Mouse (Mus musculus) layer of hippocampus, adult 11-12 months (tissue): Measurements from ENCODE around the gene Cfap298.

Experiments
- DNase-seq: peaks from one replicate; pipeline ENCODE4 v3.0.0; 2022; ENCODE audit warnings: low spot score

Gene Cfap298

DNA sequence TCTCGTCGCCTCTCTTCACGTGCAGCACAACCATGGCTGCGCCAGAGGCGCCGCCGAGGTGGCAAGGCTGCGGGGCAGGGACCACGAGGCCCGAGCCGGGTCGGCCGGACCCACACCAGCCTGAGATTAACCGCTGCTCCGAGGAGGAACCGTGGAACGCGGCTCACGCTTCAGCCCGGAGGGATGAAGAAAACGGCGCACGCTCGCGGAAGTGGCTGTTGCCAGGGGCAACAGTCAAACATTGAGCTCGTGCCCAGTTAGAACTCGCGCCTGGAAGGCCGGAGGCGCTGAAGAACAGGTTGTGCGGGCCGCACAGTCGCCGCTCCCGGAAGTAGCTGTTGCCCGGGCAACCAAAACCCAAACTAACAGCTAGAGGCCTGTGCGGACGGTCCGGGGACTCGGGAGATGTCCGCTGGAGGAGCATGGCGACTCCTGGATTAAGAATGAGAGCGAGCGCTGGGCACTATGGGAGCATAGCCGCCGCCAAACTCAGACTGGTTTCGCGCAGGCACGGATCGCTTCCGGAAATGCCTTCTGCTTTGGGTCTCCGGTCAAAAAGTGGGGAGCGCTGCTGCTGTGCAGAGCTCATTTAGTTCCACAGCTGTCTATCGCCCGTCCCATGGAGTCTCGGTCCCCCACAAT lies at the start of gene Cfap298:
Cfap298 (minus strand) TSS at position 428 of the 642 bp plus-strand sequence.
- DNase-seq: peak; percentile 91

DNA sequence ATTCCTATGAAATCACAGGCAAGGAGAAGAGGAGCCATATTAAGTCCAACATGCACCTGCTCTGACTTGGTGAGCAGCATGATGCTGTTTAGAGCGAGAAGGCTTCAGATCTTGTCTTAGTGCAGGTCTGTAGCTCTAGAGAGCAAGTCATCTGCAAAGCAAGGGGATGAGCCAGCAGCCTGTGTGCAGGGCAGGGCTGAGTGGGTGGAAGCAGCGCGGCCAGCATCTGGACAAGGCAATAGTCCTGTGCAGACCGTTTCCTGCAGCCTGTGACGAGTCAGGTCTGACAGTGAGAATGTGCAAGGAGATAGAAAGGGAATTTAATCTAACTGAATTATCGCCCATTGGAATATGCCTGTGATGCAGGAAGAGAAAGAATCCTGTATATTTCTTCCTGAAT lies 36.1 kb upstream of the Cfap298 start:
- no peak for DNase-seq

DNA sequence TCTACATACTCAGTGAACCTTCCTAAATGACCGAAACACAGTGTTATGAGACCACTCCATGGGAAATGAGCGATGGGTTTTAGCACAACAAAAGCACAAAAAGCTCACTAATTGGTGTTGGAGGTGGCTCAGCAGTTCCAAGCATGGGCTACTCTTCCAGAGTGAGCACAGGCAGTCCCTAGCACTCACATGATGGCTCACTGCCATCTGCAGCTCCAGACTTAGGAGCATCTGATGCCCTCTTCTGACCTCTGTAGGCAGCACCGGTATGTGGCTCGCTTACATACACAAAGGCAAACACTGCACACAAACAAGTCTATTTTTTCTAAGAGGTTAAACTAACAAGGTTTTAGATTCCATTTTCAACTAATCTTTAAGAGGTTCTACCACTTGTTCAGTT lies 31.3 kb upstream of the Cfap298 start:
- DNase-seq: no peak

DNA sequence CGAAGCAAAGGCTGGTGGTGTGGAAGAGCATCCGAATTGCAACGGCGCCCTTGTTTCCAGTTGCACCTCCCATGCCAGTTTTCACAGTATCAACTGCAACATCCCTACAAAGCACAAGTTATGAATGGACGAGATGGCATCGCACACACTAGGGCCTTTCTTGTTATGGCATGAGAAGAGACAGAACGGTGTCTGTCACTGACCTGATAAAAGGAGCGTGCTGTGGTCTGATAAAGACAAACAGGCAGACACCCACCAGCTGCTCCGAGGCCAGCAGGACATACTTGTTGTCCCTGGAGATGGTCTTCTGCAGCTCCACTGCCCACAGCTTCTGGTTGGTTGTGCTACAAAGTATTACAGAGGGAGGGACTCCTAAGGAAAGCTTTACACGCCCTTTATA lies 29.4 kb upstream of the Cfap298 start:
- no peak for DNase-seq

DNA sequence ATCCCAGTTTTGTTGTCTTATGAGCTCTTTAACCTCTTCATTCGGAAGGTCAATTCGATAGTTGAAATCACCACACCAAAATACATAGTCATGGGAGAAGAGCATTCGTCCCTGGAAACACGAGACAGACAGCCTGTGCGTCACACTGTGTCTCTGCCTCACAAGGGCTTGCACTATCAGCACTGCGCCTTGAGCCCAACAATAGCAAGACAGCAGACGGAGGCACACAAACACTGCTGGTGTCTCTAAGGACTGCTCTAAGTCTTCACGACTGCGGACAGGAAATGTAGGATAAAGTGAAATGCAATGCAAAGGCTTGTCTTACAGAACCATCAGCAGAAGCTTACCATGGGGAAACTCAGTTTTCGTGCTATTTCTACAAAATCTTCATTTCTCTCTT lies 29.0 kb upstream of the Cfap298 start:
- DNase-seq: no peak

DNA sequence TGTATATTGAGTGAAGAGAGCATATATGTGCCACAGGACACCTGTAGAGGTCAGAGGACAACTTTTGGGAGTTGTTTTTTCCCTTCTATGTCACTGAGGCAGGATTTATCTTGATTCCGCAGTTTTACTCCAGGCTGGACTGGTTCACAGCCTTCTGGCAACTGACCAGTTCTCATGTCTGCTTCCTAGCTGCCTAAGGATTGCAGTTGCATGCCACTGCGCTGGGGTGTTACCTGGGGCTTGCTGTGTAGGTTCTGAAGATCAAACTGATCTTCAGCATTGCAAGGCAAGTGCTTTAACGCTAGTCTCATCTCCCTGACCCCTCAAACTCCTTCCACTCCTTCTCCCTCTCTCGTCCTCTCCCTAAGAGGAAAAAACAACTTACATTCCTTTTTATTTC lies 28.3 kb upstream of the Cfap298 start:
- no peak for DNase-seq

DNA sequence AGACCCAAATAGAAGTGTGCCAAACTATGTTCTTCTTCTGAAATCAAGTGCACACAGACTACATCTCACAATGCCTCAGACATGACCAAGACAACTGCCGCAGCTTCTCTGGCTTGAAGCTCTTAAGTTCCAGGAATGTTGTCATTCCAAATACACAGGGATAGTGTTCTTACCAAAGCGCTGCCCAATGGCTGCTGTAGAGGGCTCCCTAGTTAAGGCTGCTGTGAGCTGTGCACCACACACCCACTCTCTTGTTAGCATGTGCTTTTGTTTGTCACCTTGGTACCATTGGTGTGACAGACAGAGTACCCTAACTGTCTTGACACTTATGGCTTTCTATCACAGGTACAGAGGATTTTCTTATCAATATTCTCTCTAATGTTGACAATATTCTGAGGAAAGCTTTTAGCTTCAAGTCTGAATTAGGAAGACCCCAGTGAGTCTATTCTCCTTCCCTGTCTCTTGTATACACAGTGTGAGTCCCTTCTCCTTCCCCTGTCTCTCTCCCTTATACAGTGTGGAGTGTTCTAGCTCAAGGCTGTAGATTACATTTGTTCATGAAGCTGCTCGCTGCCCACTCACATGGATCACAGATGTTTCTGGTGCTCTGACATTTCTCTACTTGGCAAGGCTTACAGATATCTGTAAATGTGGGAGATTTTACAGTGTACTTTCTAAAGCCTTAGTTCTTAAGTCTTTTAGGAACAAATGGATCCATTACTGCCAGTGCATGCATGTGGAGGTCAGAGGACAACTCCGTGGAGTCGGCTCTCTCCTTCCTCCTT lies 23.6 kb upstream of the Cfap298 start:
- peak; percentile 61 for DNase-seq

DNA sequence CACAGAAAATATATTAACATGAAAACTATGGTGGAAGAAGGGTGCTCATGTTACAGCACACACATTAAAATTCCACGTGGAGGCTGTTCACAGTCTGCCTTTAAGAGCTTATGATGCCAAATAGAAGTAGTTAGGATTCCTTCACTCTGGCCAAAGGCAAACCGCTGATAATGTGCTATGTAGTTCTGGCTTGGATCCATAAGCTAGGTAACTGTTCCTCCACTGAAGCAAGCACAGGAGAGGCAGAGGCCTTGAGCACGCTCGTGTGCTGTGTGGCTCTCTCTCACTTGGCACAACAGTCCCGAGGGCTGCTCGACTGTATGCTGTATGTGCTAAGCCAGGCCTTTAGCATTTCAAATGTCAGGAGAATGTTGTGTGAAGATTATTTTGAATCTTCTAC lies 20.6 kb upstream of the Cfap298 start:
- DNase-seq: no peak

DNA sequence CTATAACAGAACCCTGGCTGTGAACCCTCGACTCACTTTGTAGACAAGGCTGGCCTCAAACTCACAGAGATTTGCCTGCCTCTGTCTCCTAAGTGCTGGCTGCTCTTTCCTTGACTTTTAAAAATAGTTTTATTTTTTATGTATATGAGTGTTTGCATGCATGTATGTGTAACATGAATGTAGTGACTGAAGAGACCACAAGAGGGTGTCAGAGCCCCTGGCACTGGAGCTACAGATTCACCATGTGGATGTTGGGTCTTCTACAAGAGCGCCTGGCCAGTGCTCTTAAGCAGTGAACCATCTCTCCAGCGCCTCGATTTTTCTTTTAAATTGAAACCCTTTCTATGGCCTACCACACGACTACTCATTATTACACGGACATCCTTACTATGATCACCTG lies 18.9 kb upstream of the Cfap298 start:
- DNase-seq: no peak

DNA sequence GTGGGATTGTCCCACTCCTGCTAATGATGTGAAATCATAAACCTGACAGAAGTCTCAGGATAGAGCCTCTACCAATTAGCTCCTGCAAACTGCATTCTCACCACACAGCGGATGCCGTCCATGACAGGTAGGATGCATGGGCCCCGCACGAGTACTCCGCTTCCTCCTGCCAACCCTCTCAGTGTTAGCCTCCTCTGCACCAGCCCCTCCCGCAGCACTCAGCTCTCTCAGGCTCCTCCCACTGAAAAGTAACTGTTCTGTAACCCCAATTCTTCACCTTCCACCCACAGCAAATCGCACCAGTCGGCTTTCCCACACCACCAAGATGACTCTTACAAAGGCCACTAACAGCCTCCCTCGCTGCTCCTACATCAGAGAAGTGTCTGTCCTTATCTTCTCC lies 18.2 kb upstream of the Cfap298 start:
- DNase-seq: no peak

DNA sequence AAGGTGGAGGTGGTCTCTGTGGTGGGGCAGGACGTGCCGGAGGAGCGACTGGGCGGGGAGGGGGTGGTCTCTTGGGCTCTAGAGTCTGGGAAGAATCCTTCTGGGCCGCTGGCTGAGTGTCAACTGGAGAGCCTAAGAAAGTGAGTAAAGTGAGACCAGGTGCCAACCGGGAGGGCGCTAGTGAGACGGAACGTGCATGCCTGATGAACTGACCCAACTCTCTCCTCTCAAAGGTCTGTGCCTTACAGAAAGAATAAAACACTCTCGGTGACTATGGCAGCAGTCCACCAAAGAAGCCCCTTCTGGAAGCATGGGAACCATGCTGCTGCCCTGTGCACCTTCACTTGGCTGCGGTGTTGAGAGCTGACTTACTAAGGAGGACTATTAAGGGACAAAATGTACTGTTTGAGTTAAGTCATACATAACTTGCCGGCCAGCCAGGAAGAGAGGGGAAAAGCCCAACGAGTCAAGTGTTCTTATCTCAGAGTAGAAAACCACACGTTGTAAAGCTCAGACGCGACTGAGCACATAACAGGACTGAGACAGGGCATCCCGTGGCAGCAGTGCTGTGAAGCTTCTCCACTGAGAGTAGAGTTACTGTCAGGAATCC lies 15.5 kb upstream of the Cfap298 start:
- no peak for DNase-seq

DNA sequence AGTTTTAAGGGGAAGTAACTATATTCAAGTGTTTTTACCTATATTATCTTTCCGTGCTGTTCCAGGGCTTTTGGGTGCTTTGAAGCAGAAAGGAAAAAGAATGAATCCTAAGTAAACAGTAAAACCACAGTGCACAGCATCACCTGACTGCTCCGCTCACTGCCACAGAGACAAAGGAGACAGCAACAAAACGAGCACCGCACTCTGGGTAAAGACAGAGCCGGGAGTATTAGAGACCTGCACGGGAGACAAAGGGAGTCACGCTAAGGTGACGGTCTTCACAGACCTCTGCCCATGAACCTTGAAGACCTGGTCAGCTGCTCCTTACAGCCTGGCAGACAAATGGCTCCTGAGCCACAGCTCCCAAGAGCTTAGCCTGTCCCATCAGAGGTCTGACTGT lies 12.1 kb upstream of the Cfap298 start:
- DNase-seq: no peak

DNA sequence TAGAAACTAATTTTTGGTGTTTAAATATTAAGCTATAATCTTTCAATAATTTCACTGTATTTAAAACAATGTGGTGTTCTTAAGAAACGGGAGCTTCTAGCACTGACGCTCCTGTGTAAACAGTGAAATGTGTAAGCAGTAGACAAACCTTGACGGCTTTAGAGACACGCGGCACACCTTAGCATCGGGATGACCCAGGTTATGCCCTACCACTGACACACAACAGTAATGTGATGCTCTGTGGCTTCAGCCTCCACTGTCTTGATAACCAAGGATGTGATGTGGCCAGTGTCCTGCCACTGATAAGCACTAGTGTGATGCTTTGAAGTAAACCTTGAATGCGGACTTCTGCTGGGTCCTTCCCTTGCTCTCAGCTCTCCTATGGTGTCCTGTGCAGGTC lies 6.3 kb upstream of the Cfap298 start:
- no peak for DNase-seq

DNA sequence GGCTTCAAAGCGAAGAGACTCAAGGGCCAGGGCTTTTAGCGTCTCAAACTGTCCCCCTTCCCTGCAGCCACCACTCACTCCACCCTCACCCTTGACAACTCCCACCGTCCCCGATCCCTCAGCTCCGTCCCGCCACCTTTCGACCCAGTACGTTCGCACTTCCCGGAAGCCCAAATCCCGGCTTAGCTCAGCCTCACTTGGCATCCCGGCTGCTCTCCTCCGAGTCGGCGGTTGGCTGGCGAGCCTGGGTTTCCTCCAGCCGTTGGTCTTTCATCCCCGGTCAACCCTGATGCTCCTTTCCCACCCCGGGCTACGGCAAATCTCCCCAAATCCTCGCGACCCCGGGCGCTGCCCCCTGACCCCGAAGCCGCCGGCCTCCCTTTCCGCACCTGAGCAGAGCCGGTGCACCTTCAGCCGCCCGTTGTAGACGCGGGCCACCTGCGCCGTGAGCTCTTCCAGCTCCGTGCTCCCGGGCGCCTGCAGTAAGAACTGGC lies 674 bp downstream of the Cfap298 start:
- DNase-seq: no peak

DNA sequence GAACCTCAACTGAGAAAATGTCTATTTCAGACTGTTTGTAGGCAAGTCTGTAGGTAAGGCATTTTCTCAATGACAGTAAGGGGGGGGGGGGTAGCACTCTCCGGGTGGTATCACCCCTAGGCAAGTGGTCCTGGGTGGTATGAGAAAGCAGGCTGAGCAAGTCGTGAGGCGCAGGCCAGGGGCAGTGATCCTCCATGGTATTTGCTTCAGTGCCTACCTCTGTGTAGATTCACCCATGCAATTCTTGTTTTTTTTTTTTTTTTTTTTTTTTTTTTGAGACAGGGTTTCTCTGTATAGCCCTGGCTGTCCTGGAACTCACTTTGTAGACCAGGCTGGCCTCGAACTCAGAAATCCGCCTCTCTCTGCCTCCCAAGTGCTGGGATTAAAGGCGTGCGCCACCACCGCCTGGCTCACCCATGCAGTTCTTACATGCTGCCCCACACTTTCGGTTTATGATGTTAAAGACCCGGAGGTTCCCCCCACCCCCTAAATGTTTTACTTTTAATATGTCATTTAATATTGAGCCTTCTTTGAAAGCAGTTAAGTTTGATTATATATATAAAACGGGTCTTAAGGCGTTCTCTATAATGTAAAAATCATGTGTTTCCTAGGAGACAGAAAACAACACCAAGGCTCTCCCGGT lies 1.3 kb downstream of the Cfap298 start:
- DNase-seq: no peak

DNA sequence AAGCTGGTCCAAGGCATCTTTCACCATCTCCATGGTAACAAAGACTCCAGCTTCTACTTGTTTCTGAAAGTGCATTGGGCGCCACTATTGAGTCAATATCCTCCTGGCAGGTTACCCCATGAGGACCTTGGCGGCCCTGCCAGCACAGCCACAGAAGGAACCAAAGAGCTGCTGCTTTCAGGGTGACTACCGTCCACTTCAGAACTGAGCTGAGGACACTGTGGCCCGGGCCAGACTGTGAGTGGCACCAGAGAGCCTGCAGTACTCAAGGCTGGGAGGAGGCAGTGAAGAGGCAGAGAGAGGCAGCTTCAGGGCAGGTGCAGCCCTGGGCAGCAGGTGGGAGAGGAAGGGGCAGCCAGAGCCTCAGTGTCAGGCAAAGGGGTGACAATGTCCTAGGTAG lies 7.5 kb downstream of the Cfap298 start:
- DNase-seq: no peak

DNA sequence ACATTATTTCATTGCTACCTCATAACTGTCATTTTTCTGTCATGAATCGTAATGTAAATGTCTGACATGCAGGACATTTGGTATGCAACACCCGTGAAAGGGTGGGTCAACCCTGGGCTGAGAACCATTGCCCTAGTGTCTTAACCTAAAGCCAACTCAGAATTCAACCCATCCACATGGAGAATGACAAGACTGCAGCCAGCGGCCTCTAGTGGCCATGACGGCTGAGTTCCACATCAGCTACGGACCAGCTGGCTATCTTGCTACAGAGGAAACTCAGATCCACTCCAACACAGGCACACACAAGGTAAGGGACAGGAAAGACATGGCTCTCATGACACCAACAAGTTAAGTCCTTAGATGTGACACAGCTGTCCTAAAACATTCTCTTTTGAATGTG lies 9.5 kb downstream of the Cfap298 start:
- DNase-seq: peak; percentile 77

DNA sequence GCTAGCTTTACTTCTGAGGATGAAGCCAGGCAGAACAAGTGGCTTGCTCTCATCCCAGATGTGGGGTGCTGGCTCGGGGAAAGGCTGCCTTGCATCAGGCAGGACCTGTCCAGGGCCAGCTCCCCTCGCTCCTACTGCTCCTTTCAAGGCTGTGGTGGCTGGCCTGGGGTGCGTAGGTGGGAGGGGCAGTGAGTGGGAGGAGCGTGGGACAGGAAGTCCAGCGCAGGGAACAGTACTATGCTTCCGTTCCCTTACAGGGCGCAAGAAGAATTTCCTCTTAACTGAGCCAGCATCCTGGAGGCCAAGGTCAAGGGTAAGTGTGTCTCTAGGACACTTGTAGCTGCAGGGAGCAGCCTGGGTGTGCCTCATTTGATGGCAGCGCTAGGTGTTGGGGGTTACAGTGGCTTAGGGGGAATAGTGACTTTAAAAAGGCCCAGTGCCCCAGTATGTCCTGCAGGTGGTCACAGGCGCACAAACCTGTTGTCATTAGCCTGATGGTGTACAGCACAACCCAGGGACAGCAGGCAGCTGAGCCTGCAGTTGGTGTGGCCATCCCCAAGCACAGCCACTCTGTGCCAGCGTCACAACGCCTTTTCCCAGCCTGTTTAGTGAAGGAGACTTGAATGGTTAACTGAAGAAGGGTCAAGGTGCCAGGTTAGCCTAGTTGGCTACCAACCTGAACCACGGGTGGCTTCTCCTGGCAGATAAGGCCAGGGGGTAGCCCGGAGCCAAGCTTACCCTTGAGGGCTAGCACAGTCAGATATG lies 10.1 kb downstream of the Cfap298 start:
- no peak for DNase-seq

DNA sequence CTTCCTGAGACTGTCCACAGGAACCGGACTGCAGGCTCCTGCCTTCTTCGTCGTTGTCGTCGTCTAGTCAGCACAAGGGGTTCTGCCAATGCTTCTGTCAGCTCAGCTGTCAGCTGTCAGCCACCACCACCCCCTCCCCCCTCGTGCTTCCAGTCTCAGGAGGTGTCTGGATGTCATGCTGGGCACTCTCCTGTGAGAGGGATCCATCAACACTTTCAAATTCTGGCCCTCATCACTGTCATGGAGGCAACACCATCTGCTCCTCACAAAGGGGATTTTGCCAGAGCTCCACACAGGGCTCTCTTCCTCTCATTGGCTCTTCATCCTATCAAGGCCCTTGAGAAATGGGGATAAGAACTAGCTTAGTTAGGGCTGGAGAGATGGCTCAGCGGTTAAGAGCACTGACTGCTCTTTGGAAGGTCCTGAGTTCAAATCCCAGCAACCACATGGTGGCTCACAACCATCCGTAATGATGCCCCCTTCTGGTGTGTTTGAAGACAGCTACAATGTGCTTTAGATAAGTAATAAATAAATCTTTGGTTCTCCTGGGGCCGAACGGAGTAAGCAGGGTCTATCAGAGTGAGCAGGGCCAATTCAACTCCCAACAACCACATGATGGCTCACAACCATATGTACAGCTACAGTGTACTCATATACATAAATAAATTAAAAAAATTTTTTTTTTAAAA lies 13.3 kb downstream of the Cfap298 start:
- no peak for DNase-seq

DNA sequence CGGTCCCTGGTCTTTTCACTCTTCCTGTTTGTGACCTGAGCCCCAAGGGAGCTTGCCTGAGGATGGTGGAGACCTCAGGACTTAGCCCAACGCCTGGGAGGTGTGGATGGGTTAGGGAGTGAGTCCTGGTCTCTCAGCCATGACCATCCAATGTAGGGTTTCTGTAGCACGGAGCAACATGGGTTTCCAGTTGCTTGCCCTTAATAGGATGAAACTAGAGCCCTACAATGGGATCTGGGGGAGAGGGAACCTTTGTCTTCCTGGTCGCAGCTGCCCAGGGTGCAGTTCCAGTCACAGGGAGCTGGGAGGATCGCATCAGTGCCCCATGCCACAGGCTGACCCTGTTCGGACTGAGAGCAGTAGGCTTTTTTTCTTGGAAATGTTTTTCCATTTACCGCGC lies 17.8 kb downstream of the Cfap298 start:
- no peak for DNase-seq

DNA sequence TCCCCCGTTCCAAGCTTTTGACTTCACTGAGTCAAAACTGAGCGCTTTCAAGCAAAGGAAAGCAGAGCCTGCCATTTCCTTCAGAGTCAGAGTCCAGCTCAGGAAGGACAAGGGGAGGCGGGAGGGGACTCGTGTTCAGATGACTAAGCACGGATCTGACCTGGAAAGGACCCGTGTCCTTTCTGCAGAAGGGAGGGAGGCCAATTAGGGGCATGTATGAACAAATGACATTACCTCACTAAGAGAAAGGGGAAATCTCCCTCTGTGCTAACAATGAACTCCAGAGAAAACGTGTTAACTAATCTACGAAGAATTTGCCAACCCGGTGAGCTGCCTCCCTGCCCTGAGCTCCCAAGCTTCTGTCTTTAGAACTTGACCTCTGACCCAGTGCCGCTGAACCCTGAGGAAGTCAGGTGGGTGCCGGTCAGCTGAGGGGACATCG lies 18.9 kb downstream of the Cfap298 start:
- no peak for DNase-seq
